Mouse (Mus musculus) right cerebral cortex, adult 2 months (tissue): ENCODE results near the gene Jak1.
A peak's percentile ranks its signal among the peaks of the same experiment; 100 is the strongest.

ENCODE experiments used
- DNase-seq, 2 experiments: peaks; one replicate each; pipeline ENCODE4 v3.0.0; 2021 to 2022; ENCODE audit warnings: low spot score in 2 of 2

Jak1 gene

GRCm38 (mm10) chr4:101264741-101265513, at the start of gene Jak1:
Gene Jak1, minus strand, starts transcription at chr4:101265282.
- DNase-seq = peak; percentile 95 to 98

DNA sequence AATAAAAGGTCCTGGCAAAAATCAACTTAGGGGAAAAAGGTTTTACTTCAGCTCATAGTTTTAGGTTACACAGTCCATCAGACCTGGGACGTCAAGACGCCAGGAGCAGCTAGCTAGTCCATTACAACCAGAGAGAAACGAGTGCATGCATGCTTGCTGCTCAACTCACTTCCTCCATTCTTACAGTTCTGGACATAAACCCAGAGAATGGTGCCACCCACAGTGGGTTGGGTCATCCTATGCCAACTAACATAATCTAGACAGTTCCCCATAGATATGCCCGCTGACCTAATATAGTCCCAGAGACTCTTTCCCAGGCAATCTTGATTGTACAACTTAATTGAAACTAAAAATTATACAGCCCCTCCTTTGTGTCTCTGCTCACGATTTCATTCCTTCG, 47.0 kb upstream of the Jak1 start:
- no peak for DNase-seq

GRCm38 (mm10) chr4:101308166-101308565, 43.1 kb upstream of the Jak1 start:
- no peak for DNase-seq

DNA sequence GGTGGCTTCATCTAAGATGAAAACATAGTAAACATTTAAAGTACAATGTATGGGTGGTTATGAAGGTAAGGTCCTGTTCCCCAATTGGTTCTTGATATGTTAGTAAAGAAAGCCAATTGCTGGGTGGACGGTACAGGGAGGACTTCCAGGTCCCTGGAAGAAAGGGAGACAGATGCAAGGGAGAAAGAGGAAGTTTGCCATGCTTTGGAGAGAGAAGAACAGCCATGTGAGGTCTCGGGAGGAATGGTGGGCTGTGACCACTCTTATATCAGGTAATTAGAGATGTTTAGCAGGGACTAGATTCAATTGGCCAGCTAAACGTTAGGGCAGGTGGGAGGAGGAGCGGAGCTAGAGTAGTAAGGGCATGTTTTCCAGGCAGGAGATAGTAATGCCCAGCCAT, 42.2 kb upstream of the Jak1 start:
- DNase-seq = no peak

DNA sequence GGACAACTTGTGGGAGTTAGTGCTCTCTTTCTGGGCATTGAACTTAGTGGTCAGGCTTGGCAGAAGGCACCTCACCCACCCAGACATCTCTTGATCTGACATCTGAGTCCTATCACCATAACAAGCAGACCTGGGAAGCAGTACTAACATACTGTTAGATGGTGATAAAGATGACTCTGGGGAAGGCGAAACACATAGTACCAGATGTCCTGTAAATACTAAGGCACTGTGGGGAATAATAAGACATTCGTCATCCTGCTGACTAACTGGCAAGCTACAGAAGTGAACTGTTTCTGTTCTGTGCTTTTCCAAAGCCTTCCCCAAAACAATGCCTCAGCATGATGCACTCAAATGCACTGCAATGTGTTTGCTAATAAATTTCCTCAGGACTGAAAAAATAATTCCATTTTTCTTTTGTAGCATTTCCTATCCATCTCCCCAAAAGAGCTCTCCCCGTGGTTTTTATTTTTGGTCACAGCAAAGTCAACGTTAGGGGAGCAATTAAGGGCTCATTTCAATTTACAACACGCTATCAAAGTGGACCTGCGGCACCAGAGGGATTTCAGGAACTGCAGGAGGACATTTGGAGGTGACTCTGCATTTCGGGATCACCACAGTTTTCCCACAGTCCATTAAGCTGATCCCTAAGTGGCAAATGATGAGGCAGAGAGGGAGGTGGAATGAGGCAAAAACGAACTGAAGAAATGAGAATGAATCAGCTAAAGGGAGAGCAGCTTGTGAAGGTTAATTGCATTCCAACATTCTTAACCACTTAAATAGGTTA, 41.2 kb upstream of the Jak1 start:
- peak in 1 of 2 experiments; percentile 18 for DNase-seq

DNA sequence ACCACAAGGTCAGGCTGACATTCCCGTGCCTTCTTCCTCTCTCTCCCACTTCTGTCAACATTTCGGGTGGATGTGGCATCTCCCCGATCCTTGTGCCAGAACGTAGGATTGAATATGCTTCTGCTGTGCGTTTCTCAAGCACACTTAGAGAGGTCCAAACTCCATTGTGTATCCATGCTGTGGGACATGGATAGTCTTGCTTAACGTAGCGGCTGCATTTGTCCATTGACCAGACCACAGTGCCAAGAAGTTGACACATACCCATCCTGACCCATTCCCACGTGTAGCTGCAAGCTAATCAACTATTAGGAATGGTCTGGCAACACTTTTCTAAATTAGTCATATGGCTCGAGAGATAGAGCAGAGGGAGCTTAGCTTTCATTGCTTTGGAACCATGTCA, 40.0 kb upstream of the Jak1 start:
- DNase-seq = no peak

- DNase-seq = peak in 1 of 2 experiments; percentile 9
These were observed 39.0 kb upstream of the Jak1 start for GRCm38 (mm10) chr4:101304114-101304513.

- no peak for DNase-seq
These were observed 35.4 kb upstream of the Jak1 start for GRCm38 (mm10) chr4:101300392-101300910.

DNA sequence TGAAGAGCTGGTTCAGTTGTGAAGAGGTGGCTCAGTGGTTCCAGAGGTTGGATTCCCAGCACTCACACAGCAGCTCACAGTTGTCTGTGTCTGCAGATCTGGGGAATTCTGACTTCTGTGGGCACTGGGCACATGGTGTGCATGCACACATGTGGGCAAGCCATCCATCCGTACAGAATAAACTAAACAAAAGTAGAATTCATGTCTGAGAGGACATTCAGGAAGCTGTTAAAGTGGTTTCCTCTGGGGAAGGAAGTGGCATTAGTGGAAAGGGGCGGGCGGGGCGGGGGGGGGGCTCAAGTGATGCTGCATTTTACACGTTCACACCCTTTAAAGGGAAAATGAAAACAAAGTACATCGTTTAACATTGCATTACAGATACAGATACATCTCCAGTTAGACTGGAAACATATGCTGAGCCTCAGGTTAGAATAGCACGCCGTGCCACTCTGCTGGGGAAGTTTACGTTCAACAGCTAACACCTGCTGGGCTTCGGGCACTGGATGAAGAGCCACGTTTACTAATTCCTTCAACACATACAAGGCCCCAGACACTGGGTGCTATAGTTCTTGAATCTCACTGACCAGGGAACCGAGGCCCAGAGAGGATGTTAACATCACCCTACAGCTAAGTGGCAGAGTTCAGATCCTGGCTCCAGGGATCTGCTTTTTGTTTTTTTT, 33.4 kb upstream of the Jak1 start:
- DNase-seq = no peak

DNA sequence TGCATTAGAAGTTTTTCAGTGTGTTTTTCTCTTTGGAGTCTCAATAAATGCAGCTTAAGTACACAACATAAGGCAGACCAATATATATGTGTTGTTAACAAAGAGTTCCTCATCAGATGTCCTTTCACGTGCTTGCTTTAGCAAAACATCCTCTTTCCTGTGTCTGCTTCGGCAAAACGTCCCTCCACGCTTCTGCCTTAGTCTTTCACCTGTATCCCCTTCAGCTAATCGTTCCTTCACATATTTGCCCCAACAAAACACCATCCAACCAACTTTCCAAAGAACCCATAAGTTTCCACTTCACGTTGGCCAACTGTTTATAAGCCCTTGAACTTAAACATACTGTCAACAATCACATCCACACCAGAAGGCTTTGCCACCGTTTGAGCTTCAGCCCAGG, 31.8 kb upstream of the Jak1 start:
- DNase-seq = no peak

DNA sequence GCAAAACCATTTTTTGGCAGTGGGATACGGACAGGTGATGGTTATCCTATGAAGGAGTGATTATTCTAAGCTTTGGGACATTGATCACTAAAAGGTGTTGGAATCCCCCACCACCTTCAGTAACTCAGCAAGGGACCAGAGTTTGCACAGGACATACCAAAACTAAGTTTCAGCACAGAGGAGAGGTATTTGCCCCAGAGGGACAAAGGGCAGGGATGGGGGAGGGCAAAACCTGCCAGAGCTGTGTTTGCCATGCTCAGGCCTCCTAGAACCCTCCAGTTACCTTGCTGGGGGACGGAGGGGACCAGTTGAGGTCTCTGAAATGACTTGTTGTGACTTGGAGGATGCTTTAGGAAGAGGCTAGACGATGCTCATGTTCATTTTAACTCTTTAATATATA, 30.7 kb upstream of the Jak1 start:
- no peak for DNase-seq

- no peak for DNase-seq
These were observed 28.6 kb upstream of the Jak1 start for GRCm38 (mm10) chr4:101293661-101294060.

DNA sequence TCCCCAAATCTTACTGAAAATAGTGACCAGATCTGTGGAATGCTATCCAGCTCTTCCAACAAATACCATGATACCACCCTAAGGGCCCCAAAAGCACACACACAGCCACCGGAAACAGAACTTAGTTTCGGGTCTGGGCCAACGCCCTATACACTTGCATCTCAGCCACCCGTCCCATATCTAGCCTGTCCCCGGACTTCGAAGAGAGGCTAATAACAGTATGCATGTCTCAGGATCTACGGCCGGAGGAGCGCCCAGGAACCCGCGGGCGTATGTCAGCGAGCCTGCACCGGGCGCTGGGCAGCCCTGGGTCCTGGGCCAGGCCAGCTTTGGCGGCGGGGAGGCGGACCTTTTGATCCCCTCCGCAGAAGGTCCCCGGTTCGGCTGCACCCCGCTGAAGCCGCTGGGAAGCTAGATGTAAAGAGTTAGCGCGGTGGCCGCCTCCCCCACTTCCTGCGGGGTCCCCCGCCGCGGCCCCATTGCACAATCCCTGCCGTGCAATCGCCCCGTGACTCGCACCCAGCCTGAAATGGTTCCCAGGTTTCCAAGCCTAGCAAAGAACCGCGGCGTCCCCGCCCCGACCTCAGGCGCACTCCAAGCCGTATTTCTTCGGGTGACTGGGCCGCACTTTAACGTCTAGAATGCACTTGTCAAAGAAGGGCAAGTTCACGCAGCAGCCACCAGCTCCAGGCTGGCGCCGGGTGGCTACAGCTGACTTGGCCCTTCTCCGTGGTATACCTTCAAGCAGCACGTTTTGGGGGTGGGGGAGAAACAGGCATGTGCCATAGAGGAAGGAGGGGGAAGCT, 27.9 kb upstream of the Jak1 start:
- peak; percentile 13 to 34 for DNase-seq

- peak; percentile 85 to 87 for DNase-seq
These were observed 27.1 kb upstream of the Jak1 start for GRCm38 (mm10) chr4:101292028-101292735.

DNA sequence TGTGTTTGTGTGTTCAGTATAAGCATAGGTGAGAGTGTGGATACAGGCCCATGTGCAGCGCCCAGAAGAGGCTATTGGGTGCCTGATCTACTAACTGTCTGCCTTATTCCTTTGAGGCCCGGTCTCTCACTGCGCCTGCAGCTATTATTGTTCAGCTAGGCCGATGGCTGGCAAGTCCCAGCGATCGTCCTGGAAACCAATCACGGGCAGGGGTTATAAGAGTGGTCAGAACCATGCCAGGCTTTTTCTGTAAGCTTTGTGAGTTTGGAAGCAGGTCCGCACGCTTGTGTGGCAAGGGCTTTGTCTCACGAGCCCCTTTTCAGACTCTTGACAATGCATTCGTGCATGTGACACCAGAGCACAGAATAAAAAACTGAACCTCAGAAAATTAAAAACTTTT, 23.2 kb upstream of the Jak1 start:
- no peak for DNase-seq

DNA sequence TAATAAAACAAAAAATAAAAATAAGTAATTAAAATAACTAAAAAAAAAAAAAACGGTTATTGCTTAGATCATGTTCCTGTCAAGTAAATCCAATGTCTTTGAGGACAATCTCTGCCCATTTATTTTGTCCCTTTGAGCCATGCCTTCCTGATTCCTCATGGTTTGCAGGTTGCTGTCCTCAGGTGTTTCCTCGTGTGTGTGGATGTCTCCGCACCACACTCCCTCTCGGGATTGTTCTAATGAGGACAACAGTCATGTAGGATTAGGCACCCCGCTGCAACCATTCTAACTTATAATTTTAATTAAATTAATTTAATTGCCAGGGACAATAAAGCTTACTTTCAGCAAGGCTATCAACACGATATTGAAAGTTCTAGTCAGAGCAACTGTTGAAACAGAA, 21.5 kb upstream of the Jak1 start:
- no peak for DNase-seq

DNA sequence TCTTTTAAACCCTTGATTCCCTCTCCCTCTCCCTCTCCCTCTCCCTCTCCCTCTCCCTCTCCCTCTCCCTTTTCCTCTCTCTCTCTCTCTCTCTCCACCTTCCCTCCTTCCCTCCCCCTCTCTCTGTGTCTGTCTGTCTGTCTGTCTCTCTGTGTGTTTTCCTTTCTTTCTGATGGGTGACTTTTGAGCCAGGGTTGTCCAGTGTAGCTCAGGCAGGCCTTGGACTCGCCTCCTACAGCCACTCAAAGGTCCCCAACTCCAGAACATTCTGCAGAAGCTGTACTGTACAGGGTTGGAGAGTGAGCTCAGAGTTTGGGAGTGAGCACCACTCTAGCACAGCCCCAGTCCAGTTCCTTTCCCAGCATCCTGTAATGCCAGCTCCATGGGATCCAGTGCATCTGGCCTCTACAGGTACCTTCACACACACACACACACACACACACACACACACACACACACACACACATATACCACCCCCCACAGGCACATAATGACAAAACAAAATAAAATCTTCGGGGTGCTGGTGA, 20.9 kb upstream of the Jak1 start:
- DNase-seq = no peak

DNA sequence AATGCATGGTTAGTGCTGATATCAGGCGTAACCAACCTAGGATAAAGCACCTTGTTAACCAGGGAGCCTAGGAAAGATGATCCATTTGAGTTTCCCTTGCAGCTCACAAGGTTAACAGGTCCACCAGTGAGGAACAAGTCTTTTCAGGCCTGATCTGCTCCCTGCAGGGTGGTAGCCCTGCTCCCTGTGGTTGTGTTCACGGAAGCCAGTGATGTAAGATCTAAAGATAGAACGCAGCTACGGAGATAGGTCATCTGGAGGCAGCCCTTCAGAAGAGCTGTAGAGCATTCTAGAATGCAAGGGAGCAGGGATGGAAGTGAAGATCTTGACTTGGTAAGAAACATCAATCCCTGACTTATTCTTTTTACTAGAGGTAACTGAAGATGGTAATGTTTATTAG, 18.9 kb upstream of the Jak1 start:
- no peak for DNase-seq

- no peak for DNase-seq
These were observed 17.2 kb upstream of the Jak1 start for GRCm38 (mm10) chr4:101282237-101282636.

DNA sequence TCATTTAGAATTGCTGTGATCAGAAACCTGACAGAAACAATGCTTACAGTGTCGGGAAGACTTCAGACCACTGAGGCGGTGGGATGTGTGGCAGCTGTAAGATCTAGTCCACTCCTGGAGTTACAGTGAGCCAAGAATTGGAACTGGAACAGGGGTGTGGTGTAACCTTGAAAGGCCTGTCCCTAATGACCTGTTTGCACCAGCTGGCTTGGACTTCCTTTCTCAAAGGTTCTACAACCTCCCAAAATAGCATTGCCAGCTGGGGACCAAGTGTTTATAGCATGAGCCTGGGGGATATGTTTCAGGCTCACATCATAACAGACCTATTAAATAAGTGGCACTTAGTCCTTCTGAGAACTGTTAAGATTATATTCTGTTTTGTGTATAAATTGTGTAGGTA, 15.0 kb upstream of the Jak1 start:
- DNase-seq = no peak
